Mouse (Mus musculus): Measurements from ENCODE around the gene Mpzl1. TPM values are rescaled to one million over a fixed set of nuclear protein-coding genes. Genes with fewer than 3 reads are reported as not detected.

Mpzl1 gene
- total RNA-seq, 2 experiments from 2014 or later, result 8.6 to 9.1 TPM

GRCm38 (mm10) chr1:165661191-165661590 is 26.9 kb upstream of the Mpzl1 start:
- DNase-seq, result no peak
- intact Hi-C loops (cut with DNase I), result loop anchor here (10.0 kb wide), 1 partner anchor 294 kb away; no protein-coding TSS in a partner anchor

DNA sequence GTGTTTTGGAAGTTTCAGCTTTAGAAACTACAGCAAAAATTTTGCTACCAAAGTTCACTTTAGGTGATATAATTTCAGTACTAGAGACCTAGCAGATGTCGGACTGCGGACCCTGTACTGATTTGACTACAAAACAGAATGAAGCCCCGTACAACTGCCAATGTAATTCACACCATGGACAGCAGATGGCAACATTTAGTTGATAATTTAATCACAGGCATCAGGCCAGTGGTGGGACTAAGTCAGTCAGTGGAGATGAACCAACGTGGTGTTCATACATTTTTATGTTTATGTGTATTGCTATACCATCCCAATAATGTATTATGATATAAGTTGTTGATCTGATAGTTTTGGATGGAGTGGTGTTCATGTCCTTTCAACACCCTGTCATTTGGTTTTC is 26.4 kb upstream of the Mpzl1 start:
- peak in 1 of 2 experiments; percentile 53 for DNase-seq
- intact Hi-C loops (cut with DNase I), result loop anchor here (1.0 to 10.0 kb wide), 2 partner anchors 77 to 294 kb away; no protein-coding TSS in a partner anchor

GRCm38 (mm10) chr1:165658602-165659001 is 24.3 kb upstream of the Mpzl1 start:
- DNase-seq, result peak in 1 of 2 experiments; percentile 52
- intact Hi-C loops (cut with DNase I), result loop anchor here (2.0 kb wide), 1 partner anchor 76 kb away; no protein-coding TSS in a partner anchor

GRCm38 (mm10) chr1:165655482-165655881 is 21.1 kb upstream of the Mpzl1 start:
- intact Hi-C loops (cut with DNase I), result no loop called here
- DNase-seq, result no peak

- DNase-seq, result no peak
- intact Hi-C loops (cut with DNase I), result no loop called here
These were observed 20.7 kb upstream of the Mpzl1 start for GRCm38 (mm10) chr1:165655022-165655421.

- DNase-seq, result no peak
- intact Hi-C loops (cut with DNase I), result no loop called here
These were observed 19.0 kb upstream of the Mpzl1 start for GRCm38 (mm10) chr1:165653126-165653885.

DNA sequence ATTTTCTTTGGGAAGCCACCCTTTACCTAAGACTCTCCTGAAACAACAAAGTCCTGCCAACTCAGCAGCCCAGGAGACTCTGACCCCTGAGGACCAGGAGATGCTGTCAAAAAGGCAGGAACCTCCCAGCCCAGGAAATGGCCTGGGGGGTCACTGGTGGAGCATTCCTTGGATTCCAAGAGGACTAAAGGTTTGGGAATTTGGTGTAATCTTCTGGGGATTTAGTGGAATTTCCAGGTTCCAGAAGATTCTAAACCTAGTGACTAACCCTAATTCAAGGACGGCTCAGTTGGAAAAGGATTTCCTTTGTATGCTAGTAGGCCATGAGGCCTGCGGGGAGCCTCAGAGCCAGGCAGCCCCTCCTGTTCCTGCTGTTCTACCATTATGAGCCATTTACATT is 18.2 kb upstream of the Mpzl1 start:
- intact Hi-C loops (cut with DNase I), result no loop called here
- DNase-seq, result no peak

GRCm38 (mm10) chr1:165651158-165651557 is 16.8 kb upstream of the Mpzl1 start:
- DNase-seq, result no peak
- intact Hi-C loops (cut with DNase I), result no loop called here

DNA sequence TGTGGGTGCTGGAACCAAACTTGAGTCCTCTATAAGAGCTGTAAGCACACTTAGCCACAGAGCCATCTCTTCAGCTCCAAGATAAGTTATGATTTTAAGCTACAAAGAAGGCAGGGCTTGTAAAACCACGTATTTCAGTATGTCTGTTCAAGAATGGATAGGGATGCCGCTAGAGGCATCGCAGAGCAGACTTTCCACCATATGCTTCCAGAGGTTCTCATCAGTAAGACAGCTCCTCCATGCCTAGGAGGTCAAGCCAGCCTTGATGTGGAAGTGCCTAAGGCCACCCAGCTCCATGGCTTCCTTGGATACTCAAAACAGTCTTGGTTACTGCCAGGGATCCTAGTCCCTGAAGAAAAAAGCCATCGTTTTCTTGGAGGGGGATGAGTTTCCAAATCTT is 10.8 kb upstream of the Mpzl1 start:
- no peak for DNase-seq
- intact Hi-C loops (cut with DNase I), result no loop called here

GRCm38 (mm10) chr1:165643735-165644134 is 9.4 kb upstream of the Mpzl1 start:
- no peak for DNase-seq
- intact Hi-C loops (cut with DNase I), result loop anchor here (5.0 kb wide), 2 partner anchors 56 to 186 kb away; no protein-coding TSS in a partner anchor

DNA sequence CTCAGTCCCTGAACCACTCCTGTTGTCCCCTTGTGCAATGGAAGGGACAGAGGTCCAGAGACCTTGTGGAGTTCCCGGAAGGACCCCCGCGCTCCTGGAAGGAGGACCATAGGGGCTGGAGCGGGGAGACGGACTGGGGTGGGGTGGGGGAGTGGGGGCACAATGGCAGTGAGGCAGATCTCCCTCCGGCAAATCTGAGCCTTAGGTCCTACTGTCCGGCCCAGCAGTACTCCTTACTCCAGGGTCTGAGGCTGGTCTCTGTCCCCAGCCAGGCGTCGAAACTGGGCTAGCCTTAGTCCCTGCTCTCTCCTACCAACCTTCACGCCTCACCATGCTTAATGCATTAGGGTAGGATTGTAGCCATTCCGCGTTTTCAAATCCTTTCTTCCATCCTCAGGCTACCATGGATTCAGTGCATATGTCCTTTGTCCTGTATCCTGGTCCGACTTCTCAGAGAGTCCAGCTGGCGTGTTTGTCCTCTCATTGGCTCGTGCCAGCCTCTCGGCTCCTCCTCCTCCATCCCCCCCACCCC is 8.5 kb upstream of the Mpzl1 start:
- peak in 1 of 2 experiments; percentile 47 for DNase-seq
- intact Hi-C loops (cut with DNase I), result loop anchor here (5.0 kb wide), 2 partner anchors 56 to 186 kb away; no protein-coding TSS in a partner anchor

DNA sequence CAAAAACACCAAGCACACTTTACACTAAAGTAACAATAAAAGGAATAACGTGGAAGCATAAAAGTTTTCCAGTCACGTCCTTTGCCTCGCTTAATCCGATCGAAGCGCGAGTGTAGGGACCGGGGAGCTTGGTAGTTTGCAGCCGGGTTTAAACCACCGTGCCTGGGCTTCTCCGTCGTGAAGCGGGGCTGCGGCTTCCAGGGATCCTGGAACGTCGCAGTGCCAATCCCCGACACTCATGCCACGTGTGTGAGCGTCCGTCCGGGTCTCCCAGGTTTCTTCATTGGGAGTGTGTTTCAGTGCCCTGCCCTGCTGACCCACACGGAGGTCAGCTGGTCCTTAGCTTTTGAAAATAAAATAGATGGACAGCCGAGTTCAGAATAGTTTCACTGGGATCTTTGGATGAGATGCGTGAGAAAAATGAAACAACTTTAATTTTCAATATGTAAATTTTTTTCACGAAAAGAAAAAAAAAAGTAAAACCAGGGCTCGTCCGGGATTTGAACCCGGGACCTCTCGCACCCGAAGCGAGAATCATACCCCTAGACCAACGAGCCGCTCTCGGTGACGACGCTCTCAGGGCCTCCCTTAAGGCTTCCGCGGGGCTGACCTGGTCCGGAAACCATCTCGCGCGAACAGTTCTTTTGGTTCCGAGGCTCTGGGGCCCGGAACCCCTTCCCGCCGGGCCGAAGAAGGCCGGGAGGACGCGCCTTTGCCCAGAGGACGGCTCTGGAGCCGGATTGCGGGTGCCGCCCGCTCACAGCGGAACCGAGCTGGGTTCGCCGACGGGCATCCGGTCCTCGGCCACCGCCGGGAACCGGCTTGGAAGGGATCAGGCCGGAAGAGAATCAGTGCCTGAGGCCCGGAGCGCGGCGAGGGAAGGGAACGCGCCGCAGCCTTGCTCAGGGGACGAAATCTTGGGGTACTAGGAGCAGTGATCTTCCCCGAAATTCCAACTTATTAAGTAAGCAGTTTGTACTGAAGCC is 7.7 kb upstream of the Mpzl1 start:
- DNase-seq, result peak; percentile 89 to 93
- intact Hi-C loops (cut with DNase I), result loop anchor here (5.0 kb wide), 2 partner anchors 55 to 185 kb away; no protein-coding TSS in a partner anchor

DNA sequence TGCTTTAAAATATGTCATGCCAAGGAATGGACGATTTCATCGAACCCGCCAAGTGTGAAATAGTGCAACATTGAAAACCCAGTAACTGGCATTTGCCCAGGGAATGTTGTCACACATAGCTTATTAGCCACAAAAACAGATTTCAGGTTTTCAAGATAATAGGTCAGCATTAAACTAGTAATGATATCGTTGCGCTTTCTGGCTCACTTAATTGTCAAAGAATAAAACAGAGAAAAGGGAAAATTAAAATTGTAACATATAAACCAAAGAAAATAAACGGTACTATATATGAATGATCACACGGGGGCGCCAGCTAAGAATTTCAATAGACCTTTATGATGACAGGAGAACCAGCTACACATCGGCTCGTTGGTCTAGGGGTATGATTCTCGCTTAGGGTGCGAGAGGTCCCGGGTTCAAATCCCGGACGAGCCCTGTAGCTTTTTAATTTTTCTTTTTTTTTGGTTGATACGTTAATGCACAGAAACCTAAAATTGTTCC is 7.0 kb upstream of the Mpzl1 start:
- intact Hi-C loops (cut with DNase I), result loop anchor here (5.0 kb wide), 2 partner anchors 54 to 184 kb away; no protein-coding TSS in a partner anchor
- DNase-seq, result peak; percentile 45 to 73

DNA sequence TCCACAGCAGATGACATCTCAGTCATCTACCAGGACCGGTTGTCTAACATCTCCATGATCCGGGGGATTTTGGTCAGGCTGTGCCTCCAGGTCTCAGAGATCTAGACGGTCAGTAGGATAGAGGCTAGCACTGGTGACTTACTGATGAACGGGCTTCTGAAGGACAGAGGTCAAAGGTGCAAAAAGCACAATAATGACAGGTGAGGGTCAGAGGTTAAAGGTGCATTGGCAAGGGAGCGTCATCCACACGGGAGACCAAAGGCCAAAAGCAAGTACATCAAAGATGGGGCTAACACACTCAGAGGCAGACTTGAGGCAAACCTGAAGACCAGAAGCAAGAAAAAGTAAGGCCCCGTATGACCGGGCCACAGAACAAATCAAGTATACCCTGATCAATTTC is 2.0 kb upstream of the Mpzl1 start:
- intact Hi-C loops (cut with DNase I), result no loop called here
- DNase-seq, result no peak

DNA sequence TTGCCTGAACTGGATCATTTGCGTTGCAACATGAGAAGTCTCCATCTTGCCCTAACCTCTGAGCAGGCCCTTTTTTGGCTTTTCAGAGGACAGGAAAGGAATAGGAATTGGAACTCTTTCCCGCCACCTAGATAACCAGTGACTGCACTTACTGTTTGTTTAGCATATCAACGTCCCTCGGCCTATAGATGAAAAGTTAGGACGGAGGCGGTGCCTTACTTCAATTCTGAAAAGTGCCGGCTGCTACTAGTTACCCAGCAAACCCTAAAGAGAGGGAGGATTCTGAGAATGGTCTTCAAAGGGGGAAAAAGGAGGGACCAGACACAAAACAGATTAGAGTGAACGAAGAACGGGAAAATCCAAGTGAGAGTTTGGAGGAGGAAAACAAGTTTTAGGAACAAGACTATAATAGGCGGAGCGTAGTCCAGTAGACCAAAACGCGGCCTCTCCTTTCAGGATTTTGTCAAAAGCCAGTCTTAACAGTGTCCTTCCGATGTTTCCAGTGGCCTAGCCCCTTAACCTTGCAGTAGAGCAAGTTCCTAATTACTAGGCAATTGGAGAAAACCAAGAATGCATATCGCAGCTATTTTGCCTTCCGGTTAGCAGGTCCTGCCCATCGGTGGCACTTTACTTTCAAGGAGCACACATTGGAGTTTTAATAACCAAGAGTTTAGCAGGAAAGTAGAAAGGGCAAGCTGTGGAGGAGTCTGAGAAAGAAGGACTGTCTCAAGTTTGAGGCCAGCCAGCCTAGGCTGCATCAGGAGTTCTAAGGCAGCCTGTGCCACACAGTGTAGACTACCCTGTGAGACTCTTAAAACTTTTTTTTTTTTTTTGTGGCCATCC is 938 bp upstream of the Mpzl1 start:
- DNase-seq, result no peak
- intact Hi-C loops (cut with DNase I), result loop anchor here (2.0 kb wide), 1 partner anchor 18 kb away; no protein-coding TSS in a partner anchor

GRCm38 (mm10) chr1:165633345-165633744 is 993 bp downstream of the Mpzl1 start:
- intact Hi-C loops (cut with DNase I), result no loop called here

DNA sequence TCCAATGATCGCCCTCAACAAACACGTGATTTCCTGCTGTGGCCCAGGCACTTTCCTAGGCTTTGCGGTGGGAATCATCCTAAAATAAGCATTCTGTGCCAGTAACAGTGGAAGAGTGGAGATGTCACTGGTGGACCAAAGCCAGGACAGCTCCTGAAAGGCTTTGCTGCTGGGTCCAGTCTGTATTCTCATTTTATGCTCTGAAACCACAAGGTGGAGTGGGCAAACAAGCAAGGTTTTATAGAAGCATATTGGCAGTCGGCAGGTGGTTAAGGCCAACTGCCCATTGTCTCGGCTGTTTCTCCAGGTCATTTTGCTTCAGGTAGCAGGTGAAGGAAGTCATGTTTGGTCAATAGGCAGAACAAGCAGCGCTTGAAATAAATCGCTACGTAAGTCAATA is 3.2 kb downstream of the Mpzl1 start:
- intact Hi-C loops (cut with DNase I), result no loop called here

More at GRCm38 (mm10) chr1:165633345-165633744, 993 bp downstream of the Mpzl1 start:
- DNase-seq, result no peak

GRCm38 (mm10) chr1:165629975-165630374 is 4.4 kb downstream of the Mpzl1 start:
- intact Hi-C loops (cut with DNase I), result no loop called here
- DNase-seq, result no peak

More for the DNA sequence above, 3.2 kb downstream of the Mpzl1 start:
- DNase-seq, result no peak

DNA sequence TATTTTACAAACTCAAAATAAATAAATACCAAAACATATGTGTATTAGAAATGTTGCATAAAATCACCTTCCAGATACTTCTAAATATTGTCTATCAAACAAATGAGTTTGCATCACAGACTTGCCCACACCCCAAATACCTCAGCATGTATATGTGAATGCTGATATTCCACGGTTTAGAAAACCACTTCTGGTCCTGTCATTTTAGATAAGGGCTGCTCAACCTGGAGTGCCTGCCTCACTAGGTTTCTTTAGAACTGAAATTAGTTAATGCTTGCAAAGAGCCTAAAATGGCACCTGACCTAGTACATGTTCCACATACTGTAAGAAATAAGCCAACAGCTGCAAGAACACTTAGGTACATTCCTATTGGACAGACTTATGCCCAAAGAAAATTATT is 5.7 kb downstream of the Mpzl1 start:
- DNase-seq, result no peak
- intact Hi-C loops (cut with DNase I), result no loop called here
